Mouse (Mus musculus) cerebral cortex, adult 2 months (tissue): ENCODE data around the gene Rbm19.

Experiments used
- WGBS: fragments of 180-500 bp; shearing (Covaris S2); methylation state at CpG from one replicate; pipeline ENCODE4 v1.1.7; 2018; 5-methylcytosine and 5-hydroxymethylcytosine counted together

Gene Rbm19

GRCm38 (mm10) chr5:120165061-120165942, 49.0 kb downstream of the Rbm19 start:
- WGBS: 89% methylated on average over 9 of the region's 9 CpGs

GRCm38 (mm10) chr5:120167787-120168325, 51.6 kb downstream of the Rbm19 start:
- 84% methylated on average over 13 of the region's 13 CpGs for WGBS

GRCm38 (mm10) chr5:120171865-120172728, 55.8 kb downstream of the Rbm19 start:
- WGBS: 77% methylated on average over 18 of the region's 18 CpGs

GRCm38 (mm10) chr5:120172729-120173101, 56.5 kb downstream of the Rbm19 start:
- WGBS: 89% methylated on average over 8 of the region's 8 CpGs

- 51% methylated on average over 7 of the region's 7 CpGs for WGBS
These were observed 58.1 kb downstream of the Rbm19 start for GRCm38 (mm10) chr5:120174317-120174716.

- 96% methylated on average over 8 of the region's 8 CpGs for WGBS
These were observed 59.0 kb downstream of the Rbm19 start for GRCm38 (mm10) chr5:120175217-120175616.

GRCm38 (mm10) chr5:120176246-120177065, 60.2 kb downstream of the Rbm19 start:
- WGBS: 91% methylated on average over 13 of the region's 13 CpGs

GRCm38 (mm10) chr5:120177066-120177340, 60.7 kb downstream of the Rbm19 start:
- WGBS: 97% methylated on average over 4 of the region's 4 CpGs

GRCm38 (mm10) chr5:120180102-120180501, 63.8 kb downstream of the Rbm19 start:
- WGBS: 95% methylated on average over 11 of the region's 11 CpGs

GRCm38 (mm10) chr5:120181384-120181783, 65.1 kb downstream of the Rbm19 start:
- WGBS: 82% methylated on average over 4 of the region's 4 CpGs

GRCm38 (mm10) chr5:120183321-120183720, 67.1 kb downstream of the Rbm19 start:
- 46% methylated on average over 8 of the region's 8 CpGs for WGBS

GRCm38 (mm10) chr5:120183790-120184189, 67.5 kb downstream of the Rbm19 start:
- 54% methylated on average over 7 of the region's 7 CpGs for WGBS

- 94% methylated on average over 10 of the region's 10 CpGs for WGBS
These were observed 69.7 kb downstream of the Rbm19 start for GRCm38 (mm10) chr5:120185949-120186348.

- WGBS: 83% methylated on average over 7 of the region's 7 CpGs
These were observed 72.3 kb downstream of the Rbm19 start for GRCm38 (mm10) chr5:120188541-120188940.

GRCm38 (mm10) chr5:120190001-120190582, 73.8 kb downstream of the Rbm19 start:
- 81% methylated on average over 14 of the region's 14 CpGs for WGBS

- 69% methylated on average over 9 of the region's 9 CpGs for WGBS
These were observed 75.4 kb downstream of the Rbm19 start for GRCm38 (mm10) chr5:120191620-120192019.

GRCm38 (mm10) chr5:120194309-120194941, 78.2 kb downstream of the Rbm19 start:
- 28% methylated on average over 16 of the region's 16 CpGs for WGBS

- WGBS: 12% methylated on average over 13 of the region's 13 CpGs
These were observed 78.7 kb downstream of the Rbm19 start for GRCm38 (mm10) chr5:120194948-120195347.

GRCm38 (mm10) chr5:120196879-120197278, 80.6 kb downstream of the Rbm19 start:
- WGBS: 89% methylated on average over 9 of the region's 9 CpGs

GRCm38 (mm10) chr5:120197813-120198387, 81.6 kb downstream of the Rbm19 start:
- 72% methylated on average over 10 of the region's 10 CpGs for WGBS
